Mouse (Mus musculus): ENCODE results near the gene Smc1b. TPM values are rescaled to one million over a fixed set of nuclear protein-coding genes. Genes with fewer than 3 reads are reported as not detected.
"Not testable (repeated sequence)": the region's sequence is repeated elsewhere in the genome, so short reads cannot be mapped to it uniquely, and the experiment has no call there.

Gene Smc1b
- polyA plus RNA-seq, 3 experiments from 2014 or later, result 0.36 TPM; not detected in 2

- ATAC-seq, result no peak
Observed at GRCm38 (mm10) chr15:85132193-85132520, 393 bp upstream of the Smc1b start.

DNA sequence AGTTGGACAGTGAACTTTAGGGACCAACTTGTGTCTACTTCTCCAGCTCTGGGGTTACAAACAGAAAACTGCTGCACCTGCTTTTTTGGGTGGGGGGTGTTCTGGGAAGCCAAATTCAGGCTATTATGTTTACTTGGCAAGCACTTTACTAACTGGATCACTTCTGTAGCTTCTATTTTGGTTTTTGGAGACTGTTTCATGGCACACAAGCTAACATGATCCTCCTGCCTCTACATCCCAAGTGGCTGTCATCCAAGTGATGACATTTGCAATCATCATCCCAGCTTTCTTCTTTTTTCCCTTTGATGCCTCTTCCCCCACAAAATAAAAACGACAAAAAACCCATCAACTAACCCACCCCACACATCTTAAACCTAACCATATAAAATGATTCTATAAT lies 46.1 kb downstream of the Smc1b start:
- no peak for ATAC-seq

GRCm38 (mm10) chr15:85072651-85073050 lies 59.1 kb downstream of the Smc1b start:
- ATAC-seq, result no peak

GRCm38 (mm10) chr15:85070561-85070960 lies 61.2 kb downstream of the Smc1b start:
- peak; percentile 69 for ATAC-seq

- ATAC-seq, result no peak
Observed at GRCm38 (mm10) chr15:85063421-85063820, 68.3 kb downstream of the Smc1b start.

GRCm38 (mm10) chr15:85055186-85055585 lies 76.6 kb downstream of the Smc1b start:
- ATAC-seq, result no peak

DNA sequence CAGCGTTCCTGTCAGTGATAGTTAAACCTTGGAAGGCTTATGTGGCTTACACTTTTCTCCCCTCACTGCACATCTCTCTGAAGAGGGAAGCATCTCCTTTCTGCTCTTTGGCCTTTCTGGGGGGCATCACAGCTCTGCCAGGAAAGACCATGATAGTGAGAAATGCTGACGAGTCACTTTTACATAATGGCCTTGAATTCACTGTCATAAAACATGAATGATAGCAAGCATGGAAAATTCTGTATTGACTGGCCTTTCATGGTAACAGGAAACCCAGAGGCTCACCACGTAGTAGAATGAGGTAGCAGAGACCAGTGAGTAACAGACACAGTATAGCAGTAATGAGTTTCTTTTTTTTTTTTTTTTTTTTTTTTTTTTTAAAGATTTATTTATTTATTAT lies 77.7 kb downstream of the Smc1b start:
- no peak for ATAC-seq

DNA sequence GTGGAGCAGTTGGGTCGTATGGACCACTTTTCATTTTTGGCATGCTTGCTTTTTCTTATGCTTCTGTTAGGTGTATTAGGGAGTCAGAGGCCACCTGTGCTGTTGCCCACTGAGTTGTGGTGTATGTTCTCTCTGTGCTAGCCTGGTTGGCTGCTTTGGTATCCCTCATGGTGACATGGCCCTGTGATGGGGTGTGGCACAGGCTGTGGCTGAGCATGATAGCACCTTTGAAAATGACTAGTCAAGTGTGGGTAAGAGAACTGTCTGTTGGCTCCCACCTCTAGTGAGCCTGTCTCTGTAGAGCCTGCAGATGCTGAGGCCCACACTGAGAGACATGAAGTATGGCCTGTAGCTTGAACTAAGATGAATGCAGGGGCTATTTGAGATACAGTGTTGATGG lies 82.0 kb downstream of the Smc1b start:
- ATAC-seq, result no peak

DNA sequence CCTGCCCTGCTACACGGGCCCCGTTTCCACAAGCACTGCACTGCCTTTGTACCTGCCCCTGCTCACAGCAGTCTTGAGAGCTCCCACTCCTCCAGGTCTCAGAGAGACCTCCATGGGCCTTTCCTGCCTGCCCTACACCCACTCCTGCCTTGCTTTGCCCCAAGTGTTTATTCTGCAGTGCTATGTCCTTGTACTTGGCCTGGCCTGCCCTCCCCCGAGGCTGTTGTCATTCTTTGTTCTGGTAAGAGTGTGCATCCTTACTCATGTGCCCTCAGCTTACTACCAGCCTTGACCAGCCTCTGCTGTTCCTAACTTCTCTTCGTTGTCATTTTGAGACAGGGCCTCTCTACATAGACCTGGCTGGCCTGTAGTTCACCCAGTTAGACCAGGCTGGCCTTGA lies 83.9 kb downstream of the Smc1b start:
- ATAC-seq, result no peak

- ATAC-seq, result no peak
Observed at GRCm38 (mm10) chr15:85046230-85046950, 85.4 kb downstream of the Smc1b start.

- no peak for ATAC-seq
Observed at GRCm38 (mm10) chr15:85043761-85044160, 88.0 kb downstream of the Smc1b start.

DNA sequence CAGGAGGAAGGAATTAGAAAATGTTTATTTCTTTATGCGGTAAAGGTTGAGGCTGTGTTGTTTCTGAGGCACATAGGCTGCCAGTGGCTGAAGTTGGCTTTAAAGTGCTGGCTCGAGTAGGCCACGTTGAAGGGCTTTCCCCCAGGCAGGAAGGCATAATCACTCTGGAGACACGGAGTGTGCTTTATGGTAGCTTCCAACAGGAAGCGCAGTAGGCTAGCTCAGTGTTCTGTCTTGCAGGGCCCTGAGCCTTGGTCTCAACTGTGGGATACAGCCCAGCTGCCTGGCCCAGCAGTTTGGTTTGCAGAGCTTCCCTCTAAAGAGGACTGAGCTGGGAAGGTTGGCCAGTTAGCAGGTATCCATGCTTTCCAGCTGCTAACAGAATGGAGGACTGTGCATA lies 88.6 kb downstream of the Smc1b start:
- peak; percentile 51 for ATAC-seq

DNA sequence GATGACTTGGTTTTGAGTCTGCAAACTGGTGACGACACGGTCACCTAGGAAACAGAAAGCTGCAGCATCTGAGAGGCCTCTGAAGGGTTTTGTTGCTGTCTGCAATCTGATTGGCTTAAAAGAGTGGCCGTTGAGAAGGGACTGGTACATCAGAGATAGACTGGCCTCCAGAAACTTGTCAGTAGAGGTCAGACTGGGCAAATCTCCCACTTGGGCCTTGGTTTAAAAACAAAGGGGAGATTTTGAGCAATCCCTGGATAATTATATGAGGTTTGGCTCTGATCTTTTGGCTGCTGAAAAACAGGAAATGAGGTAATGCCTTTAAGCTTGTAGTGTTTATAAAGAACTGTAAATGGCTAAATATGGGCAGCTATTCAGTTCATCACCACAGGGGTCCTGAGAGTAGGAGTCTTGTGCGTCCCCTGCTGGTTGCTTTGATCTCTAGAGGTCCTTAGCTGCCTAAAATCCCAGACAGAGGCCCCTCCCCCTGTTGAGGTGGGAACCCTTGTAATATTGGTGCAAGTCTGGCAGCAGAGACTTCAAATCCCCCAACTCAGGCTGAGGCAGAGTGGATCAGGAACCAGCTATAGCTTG lies 89.3 kb downstream of the Smc1b start:
- ATAC-seq, result peak; percentile 88

DNA sequence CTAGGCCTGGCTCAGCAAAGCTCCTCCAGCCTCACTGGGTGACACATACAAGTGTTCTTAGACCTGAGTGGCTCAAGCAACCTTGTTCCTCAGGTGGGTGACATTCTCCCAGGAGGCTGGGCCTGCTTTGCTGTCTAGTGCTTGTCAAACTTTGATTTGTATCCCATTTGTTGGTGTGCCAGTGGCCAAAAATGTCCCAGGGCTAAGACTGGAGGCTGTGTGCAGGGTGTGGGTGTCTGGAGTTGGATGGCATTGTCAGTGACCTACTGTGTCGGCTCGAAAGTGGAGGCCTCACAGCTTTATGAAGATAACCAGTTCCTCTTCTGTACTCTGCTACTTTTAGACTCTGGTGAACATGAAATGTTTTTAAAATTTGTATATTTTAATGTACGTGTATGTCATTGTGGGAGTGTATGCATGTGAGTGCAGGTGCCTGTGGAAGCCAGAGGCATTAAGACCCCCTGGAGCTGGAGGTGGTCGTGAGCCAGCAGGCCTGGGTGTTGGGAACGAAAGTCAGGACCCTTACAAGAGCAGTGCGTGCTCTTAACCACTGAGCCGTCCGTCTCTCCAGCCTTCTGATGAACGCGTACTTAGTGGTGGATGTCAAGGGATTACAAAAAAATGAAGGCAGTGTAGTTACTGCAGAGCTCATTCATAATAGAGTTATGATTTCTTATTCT lies 90.1 kb downstream of the Smc1b start:
- ATAC-seq, result no peak

GRCm38 (mm10) chr15:85037343-85037690 lies 94.4 kb downstream of the Smc1b start:
- ATAC-seq, result no peak

- ATAC-seq, result peak; percentile 92
Observed at GRCm38 (mm10) chr15:85036566-85037342, 95.0 kb downstream of the Smc1b start.

DNA sequence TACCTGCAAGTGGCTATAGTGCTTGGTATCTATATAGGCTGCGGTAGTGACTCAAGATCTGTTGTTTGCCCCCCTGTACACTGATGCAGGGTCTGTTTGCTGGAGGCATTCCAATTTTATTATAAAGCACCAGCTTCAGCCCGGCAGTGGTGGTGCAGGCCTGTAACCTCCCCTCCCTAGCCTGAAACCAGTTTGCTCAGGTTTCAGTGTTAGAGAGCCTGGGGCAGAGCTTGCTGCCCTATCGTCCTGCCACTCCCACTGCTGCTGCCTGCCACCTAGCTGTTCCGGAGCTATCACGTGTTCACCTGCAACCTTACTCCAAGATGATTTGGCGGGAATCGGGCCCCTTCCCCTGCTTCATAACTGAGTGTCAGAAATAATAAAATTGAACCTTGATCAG lies 97.8 kb downstream of the Smc1b start:
- ATAC-seq, result not testable (repeated sequence)

DNA sequence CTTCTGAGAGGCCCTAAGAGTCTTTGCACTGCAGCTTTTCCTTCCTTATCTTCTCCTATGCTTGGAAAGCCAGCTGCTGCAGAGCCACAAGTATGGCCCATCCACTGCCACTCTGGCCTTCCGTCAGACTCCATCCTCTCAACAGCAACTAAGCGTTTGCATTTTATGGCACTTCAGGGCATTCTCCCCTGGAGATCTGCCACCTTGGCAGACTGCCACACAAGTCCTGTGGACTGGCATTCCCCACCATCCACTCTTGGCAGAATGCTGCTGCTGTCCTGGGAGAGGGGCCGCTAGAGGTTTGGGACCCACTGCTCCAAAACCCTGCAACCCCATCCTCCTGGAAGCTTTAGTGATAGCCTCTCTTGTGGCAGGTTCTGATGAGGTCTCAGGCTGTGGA lies 99.9 kb downstream of the Smc1b start:
- ATAC-seq, result no peak

DNA sequence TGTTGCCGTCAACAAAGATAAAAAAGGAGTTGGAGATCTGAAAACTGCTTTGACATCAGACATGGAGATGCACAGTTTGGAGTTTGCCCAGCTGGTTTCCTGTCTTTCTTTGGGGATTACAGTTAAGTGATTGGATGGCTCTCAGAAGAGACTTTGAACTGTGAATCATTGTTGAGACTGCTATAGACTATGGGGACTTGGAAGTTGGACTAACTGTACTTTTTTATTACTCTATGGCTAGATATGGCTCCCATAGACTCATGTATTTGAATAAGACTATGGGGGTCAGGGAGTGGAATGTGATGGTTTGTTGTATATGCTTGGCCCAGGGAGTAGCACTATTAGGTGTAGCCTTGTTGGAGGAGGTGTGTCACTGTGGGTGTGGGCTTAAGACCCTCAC lies 101.1 kb downstream of the Smc1b start:
- ATAC-seq, result not testable (repeated sequence)

DNA sequence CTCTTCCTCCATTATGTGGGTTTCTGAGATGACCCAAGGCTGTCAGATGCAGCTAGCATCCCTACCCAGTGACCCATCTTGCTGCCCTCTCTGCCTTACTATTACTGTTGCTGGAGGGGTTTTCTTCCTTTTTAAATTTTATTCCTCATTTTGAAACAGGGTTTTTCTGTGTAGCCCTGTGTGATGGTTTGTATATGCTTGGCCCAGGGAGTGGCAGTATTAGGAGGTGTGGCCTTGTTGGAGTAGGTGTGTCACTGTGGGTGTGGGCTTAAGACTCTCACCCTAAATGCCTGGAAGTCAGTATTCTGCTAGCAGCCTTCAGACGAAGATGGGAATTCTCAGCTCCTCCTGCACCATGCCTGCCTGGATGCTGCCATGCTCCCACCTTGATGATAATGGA lies 103.1 kb downstream of the Smc1b start, which contains the start of gene Fam118a:
Gene Fam118a (plus strand): TSS at position 301 of the 400 bp plus-strand sequence.
- not testable (repeated sequence) for ATAC-seq

DNA sequence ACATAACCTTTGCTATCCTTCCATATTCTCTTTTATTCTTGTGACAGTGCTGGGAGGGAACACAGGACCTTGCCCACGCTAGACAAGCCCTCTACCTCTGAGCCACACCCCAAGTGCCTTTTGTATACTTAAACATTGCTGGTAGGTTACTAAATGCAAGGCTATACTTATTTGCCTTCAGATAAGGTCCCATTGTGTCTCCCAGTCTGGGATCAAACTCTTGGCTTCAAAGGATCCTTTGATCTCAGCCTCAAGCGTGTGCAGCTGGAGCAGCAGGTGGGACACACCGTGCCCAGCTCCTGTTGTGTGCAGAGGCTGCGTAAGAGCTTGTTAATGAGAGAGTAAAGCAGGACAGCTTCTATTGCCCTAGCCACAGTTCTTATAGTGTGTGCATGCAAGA lies 104.0 kb downstream of the Smc1b start:
- no peak for ATAC-seq

GRCm38 (mm10) chr15:85026197-85026596 lies 105.6 kb downstream of the Smc1b start:
- ATAC-seq, result no peak

DNA sequence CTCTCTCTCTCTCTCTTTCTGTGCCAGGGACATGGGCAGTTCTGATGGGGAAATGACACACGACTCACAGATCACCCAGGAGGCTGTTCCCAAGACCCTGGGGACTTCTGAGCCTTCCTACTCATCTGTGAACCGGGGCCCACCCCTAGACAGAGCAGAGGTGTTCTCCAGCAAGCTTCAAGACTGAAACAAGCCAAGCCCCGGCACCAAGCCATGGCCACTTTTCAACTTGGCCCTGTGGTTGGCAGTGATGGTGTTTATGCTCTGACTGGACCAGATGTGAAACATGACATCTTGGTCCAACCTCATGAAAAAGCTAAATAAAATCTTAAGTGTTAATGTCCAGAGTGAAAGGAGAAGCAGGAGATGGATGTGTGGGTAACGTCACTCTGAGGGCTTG lies 109.6 kb downstream of the Smc1b start:
- no peak for ATAC-seq
